Mouse (Mus musculus): ENCODE results near the gene Map3k1. TPM values are rescaled to one million over a fixed set of nuclear protein-coding genes. Genes with fewer than 3 reads are reported as not detected.
A peak's percentile ranks its signal among the peaks of the same experiment; 100 is the strongest.
"Not testable (repeated sequence)": the region's sequence is repeated elsewhere in the genome, so short reads cannot be mapped to it uniquely, and the experiment has no call there.

Map3k1 gene
- total RNA-seq, 2 experiments from 2014 or later = 8.3 to 13.1 TPM

GRCm38 (mm10) chr13:111755377-111755776, 53.4 kb downstream of the Map3k1 start:
- intact Hi-C loops (cut with DNase I) = no loop called here
- no peak for DNase-seq (ENCODE audit: low spot score in 2 of 2)

GRCm38 (mm10) chr13:111753321-111753720, 55.5 kb downstream of the Map3k1 start:
- no peak for DNase-seq (ENCODE audit: low spot score in 2 of 2)
- intact Hi-C loops (cut with DNase I) = no loop called here

GRCm38 (mm10) chr13:111748301-111749062, 60.3 kb downstream of the Map3k1 start:
- no peak for DNase-seq (ENCODE audit: low spot score in 2 of 2)
- intact Hi-C loops (cut with DNase I) = no loop called here

GRCm38 (mm10) chr13:111746831-111747230, 62.0 kb downstream of the Map3k1 start:
- no peak for DNase-seq (ENCODE audit: low spot score in 2 of 2)
- intact Hi-C loops (cut with DNase I) = no loop called here

GRCm38 (mm10) chr13:111745216-111745615, 63.6 kb downstream of the Map3k1 start:
- intact Hi-C loops (cut with DNase I) = no loop called here
- no peak for DNase-seq (ENCODE audit: low spot score in 2 of 2)

GRCm38 (mm10) chr13:111744233-111745000, 64.4 kb downstream of the Map3k1 start:
- no peak for DNase-seq (ENCODE audit: low spot score in 2 of 2)
- intact Hi-C loops (cut with DNase I) = loop anchor here (5.0 kb wide), 1 partner anchor 282 kb away; no protein-coding TSS in a partner anchor

- intact Hi-C loops (cut with DNase I) = loop anchor here (5.0 kb wide), 1 partner anchor 280 kb away; no protein-coding TSS in a partner anchor
- no peak for DNase-seq (ENCODE audit: low spot score in 2 of 2)
Measured at GRCm38 (mm10) chr13:111741991-111742615, 66.7 kb downstream of the Map3k1 start.

GRCm38 (mm10) chr13:111741204-111741990, 67.4 kb downstream of the Map3k1 start:
- intact Hi-C loops (cut with DNase I) = loop anchor here (5.0 kb wide), 1 partner anchor 279 kb away; no protein-coding TSS in a partner anchor
- DNase-seq (ENCODE audit: low spot score in 2 of 2) = no peak

GRCm38 (mm10) chr13:111726898-111727297, 81.9 kb downstream of the Map3k1 start:
- no peak for DNase-seq (ENCODE audit: low spot score in 2 of 2)
- intact Hi-C loops (cut with DNase I) = loop anchor here (5.0 kb wide), 3 partner anchors 235 to 1335 kb away; partner anchors contain the start of gene Gpbp1

- DNase-seq (ENCODE audit: low spot score in 2 of 2) = peak; percentile 91 to 94
- intact Hi-C loops (cut with DNase I) = loop anchor here (5.0 kb wide), 3 partner anchors 233 to 1333 kb away; partner anchors contain the start of gene Gpbp1
Measured at GRCm38 (mm10) chr13:111725165-111726077, 83.4 kb downstream of the Map3k1 start.

GRCm38 (mm10) chr13:111724811-111725164, 84.0 kb downstream of the Map3k1 start:
- intact Hi-C loops (cut with DNase I) = loop anchor here (5.0 kb wide), 3 partner anchors 232 to 1332 kb away; partner anchors contain the start of gene Gpbp1
- DNase-seq (ENCODE audit: low spot score in 2 of 2) = no peak

GRCm38 (mm10) chr13:111719726-111720125, 89.1 kb downstream of the Map3k1 start:
- intact Hi-C loops (cut with DNase I) = no loop called here
- DNase-seq (ENCODE audit: low spot score in 2 of 2) = no peak

GRCm38 (mm10) chr13:111710531-111710930, 98.3 kb downstream of the Map3k1 start:
- DNase-seq (ENCODE audit: low spot score in 2 of 2) = no peak
- intact Hi-C loops (cut with DNase I) = no loop called here

- intact Hi-C loops (cut with DNase I); DNase-seq (ENCODE audit: low spot score in 2 of 2): not testable (repeated sequence)
Measured at GRCm38 (mm10) chr13:111703952-111704351, 104.8 kb downstream of the Map3k1 start.

GRCm38 (mm10) chr13:111703396-111703795, 105.4 kb downstream of the Map3k1 start:
- intact Hi-C loops (cut with DNase I) = no loop called here
- DNase-seq (ENCODE audit: low spot score in 2 of 2) = no peak

Data from left cerebral cortex, postnatal 36 days (tissue).